Mouse (Mus musculus): ENCODE measurements at regions not wholly inside any gene's neighbourhood (a gene's known extent, or its start where the extent isn't known, plus 50 kb on each side); places are given as distances from the start of the nearest gene placed in this dataset.

DNA sequence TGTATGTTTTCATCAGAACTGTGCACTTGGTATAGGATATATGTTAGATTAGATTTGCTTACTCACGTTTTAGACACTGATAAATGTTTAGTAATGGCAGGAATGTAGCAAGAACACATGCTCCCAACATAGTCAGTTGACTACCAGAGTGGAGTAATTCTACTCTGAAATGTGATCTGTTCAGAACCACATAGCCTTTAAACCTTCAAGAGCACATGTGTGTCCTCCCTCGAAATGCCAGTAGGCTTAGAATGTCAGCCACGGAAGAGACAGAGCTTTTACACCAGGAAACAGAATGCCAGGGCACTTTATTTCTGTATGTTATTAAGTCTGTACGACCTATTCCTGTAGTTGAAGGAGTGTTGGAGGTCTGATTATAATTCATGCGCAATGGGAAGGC is 51.3 kb upstream of the Cd28 start:
- DNase-seq: no peak

DNA sequence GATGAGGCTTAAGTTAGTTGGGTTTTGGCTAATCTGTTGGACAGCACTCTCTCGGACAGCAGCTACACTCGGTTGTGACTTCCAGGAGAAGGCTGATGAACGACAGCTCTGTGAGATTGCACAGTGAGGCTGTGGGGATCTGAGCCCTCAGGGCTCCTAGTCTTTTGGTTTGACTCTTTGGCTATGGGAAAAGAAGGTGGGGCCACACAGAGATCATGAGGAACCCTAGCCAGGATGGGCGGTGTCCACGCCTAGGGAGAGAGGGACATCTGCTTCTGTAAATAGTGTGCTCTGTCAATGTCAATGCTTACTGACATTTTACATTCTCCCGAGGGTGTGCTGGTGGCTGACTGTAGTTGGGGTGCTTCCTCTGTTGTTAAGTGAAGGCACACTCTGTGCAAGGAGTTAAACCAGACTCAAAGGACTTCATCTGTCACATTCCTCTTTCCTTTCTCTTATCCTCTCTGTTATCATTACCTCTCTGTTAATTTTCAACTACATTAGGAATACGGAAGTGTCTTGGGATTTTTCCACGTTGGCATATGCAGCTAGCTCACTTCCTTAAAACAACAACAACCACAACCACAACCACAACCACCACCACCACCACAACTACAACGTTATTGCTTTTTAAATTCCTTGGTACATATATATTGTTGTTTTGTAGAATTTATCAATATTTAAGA is 54.2 kb upstream of the Cd28 start:
- DNase-seq: no peak

DNA sequence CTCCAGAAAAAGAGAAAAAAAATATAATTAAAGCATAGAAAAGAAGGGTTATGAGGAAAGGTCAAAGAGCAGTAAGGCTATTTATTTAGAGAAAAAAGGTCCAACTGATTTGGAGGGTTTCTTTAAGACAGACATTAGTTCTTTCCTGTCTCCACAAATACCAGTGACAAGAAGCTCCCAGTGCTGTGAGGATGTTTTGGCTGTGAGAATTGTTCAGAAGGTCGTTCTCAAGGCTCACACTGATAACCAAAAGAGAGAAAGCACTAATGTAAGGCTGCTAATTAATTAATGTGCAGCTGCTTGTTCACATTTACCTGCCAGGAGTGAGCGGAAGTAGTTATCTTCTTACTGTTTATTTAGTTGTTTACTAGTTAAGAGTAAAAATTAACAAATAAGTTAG is 54.7 kb upstream of the Cd28 start:
- no peak for DNase-seq

DNA sequence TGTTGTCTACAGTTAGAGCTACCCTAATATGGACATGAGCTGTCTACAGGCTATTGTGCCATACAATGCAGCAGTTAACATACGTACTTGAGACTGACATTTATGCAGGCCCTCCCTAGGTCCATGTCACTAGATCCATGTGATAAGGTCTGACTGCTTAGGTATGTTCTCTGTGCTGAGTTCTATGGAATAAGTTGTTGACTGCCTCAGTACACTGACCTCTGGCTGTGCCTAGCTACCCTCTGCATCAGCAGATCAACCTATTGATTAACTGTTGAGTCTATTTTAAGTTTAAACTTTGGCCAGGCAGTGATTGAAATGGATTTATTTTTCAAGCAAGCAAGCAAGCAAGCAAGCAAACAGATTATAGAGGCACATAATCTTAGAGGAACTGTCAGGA is 57.0 kb upstream of the Cd28 start:
- DNase-seq: no peak

DNA sequence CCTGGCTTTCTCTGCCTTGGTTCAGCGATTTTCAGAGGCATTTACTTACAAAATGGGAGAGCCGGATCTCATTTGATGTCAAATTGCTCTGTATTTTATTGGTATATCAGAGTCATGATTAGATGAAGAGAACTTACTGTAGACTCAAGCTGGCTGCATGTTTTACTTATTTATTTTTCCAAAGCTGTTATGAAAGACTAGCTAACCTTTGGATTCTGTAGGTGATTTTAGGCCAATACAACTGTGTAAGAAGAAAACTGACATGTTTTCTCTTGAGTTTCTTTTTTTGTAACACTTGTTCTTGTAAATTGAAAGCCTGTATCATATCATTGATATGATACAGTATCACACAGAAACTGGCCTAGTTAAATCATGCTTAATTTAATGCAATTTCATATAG is 57.6 kb upstream of the Cd28 start:
- no peak for DNase-seq

DNA sequence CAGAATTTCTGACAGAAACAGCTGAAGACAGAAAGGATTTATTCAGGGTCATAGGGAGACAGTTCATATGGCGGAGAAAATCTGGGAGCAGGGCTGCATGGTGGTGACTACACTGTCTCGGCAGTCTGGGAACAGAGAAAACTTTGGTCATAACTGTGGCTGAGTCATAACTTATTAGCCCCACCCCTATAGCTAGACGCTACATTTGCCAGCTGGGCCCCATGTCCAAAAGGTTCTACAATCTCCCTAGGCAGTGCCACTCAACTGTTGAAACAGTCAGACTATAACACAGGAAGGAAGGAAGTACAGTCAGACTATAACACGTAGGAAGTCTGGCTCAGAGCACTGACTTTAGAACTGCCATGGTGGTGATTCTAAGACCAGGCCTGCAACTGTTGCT is 58.2 kb upstream of the Cd28 start:
- no peak for DNase-seq

DNA sequence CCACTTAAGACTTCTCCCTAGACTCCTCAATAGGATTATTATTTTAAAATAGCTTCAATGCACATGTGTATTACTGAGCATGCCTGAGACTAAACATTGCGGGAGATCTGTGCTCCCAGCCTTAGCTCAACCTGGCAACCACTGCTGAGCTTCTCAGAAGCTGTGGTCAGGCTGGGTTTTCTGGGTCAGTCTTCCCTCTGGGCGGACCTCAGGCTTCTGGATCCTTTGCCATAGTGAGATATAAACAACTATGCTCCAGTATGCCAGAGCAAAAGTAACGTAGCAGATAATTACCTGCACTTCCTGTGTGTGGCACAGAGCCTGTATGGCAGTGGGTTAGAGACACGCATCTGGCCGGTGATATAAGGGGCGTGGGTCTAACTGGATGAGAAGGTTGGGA is 59.1 kb upstream of the Cd28 start:
- DNase-seq: no peak

DNA sequence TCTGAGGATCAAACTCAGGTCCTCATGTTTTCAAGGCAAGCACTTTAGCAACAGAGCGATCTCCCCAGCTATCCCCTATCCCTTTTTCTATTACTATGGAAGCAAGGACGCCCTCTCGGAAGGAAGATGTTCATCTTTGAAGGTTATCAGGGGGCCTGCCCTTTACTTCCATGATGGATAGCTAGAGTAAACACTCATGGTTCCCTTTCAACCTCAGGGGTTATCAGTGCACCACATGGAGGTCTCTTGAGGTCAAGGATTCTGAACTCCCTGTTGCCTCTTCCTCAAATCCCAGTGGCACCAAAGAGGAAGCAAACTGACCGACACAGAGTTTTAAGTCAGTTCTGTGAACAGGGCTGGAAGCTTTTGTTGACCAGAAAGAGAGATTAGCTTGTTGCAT is 59.6 kb upstream of the Cd28 start:
- peak in 1 of 2 experiments; percentile 29 for DNase-seq

DNA sequence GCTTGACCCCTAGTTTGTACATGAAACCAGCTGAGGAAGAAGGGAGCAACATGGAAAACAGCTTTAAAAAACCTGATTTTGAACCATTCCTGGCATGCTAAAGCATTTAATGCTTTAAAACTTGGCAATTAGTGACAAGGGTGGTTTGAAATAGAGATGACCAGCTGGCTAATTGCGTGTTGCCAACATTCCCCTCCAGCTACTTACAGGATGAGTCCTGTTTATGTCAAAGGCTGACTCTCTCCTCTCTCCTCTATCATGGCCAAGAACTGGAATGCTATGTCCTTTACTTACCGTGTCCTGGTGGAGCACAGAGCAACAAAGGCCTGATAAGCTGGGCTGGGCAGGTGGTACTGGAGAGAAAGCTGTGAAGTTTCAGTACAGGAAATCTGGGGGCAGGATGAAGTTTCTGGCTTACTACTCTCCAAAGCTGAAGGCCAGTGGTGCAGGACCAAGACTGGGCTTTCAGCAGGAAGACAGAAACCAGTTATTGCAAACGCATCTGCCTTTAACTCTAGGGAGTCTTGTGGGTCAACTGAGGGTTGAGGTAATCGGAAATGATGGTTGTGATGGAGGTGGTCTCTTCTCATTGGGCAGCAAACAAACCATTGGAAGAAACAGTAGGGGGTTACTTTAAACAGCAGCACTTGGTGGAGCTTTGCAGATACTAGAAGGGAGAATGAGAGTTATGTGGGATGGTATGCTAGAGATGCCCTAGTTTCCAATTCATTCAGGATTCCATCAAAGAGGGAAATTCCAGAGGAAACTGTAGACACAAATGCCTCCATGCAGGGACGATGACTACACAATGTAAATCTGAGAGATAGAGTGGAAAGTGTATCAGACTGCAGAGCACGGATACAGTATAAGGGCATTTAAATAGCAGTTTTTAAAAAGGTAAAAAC is 60.7 kb upstream of the Cd28 start:
- no peak for DNase-seq

DNA sequence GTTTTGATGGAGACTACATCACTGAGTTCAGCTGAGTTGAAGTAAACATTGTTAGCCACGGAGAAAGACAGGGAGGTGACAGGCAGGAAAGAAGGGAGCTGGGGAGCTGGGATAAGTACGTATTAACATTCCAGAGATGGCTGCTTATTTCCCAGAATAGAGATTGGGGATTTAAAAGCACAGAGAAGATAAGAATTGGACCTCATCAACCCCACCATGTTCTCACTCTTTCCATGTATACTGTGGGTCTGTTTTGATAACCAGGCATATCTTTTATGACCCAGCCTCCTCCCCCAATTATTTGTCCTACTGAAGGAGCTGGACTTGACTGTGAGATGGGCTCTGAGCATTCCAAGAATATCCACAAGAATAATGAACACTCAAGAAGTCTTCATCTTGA is 61.4 kb upstream of the Cd28 start:
- no peak for DNase-seq

DNA sequence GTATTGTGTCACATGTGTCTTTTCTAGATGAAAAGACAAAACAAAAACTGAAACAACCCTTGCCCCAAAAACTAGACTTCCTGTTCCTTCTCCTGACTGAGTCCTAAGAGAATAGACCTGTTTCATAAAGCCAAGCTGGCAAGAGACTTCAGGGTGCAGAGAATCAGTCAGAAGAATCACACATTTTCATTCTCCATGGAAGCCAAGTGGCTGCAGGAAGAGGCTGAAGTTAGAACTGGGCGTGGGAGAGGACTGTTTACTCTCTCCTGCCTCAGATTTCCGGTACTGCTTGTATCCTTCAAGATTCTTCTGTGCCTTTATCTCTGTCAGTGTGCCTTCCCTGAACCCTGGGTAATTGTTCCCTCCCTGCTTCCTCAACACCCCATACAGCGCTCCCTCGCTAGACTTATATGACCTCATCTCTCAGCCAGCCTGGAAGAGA is 64.0 kb upstream of the Cd28 start:
- DNase-seq: no peak

DNA sequence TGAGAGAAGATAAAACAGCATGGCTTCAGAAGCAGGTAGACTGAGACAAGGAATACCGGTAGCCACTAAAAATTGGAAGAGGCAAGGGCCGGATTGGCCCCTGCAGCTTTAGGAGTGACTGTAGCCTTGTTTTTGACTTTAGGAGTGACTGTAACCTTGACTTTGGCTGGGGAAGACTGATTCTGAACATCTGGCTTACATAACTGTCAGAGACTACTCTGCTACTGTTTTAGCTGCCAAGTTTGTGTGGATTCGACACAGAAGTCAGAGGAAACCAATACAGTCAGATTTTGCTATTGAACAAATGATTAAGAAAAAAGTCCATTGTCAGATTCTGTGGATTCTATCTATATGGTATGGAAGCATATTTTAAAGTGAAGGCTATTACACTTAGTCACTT is 66.4 kb upstream of the Cd28 start:
- DNase-seq: no peak

DNA sequence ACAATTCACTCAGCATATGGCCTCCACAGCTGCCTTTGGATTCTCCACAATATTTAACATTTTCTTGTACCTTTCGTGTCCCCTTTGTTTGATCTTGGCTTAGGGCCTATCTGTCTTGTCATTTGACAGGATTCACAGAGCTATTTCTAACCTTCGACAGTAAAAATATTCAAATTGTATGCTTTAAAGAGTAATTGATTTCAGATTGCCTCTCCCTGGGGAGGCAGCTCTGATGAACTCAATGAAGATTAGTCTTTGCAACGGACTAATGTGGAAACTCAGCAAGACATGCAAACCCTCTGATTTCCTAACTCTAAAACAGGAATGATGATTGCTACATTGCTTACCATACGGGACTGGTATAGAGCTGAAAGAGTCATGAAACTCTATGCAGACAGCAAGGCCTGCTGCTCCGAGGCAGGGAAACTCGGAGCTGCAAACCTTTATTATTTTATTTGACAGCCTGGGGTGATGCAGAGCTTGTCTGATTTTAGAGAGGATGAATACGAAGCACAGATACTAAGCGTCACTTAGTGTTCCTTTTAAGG is 67.2 kb upstream of the Cd28 start:
- no peak for DNase-seq

DNA sequence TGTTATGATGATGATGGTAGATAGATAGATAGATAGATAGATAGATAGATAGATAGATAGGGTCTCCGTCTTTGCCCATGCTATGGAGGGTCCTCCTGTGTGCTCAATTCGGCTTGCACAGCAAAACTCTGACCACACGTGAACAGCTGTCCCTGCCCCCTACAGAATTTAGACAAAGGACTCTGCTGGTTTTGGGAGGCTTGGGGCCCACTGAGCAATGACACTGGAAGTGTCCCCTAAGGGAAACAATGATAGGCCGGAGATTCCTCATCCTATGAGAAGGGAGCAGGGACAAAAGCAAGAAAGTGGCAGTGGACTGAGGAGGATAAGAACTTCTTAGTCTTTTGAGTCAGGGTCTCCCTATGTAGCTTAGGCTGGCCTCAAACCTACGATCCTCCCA is 69.8 kb upstream of the Cd28 start:
- no peak for DNase-seq

DNA sequence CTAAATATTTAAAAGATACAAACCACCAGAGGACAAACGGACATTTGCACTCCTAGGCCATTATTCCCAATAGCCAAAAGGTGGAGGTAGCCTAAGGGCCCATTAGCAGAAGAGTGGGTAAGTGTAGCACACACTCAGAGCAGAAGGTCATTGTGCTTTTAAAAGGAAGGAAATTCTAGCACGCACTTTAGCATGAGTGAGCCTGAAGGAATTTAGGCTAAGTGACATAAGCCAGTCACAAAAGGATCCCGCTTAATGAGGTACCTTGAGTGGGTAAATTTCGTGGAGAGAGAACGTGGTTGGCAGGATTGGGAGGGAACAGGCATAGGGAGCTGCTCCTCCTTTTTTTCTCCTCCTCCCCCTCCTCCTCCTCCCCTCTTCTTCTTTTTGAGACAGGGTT is 70.4 kb upstream of the Cd28 start:
- no peak for DNase-seq

DNA sequence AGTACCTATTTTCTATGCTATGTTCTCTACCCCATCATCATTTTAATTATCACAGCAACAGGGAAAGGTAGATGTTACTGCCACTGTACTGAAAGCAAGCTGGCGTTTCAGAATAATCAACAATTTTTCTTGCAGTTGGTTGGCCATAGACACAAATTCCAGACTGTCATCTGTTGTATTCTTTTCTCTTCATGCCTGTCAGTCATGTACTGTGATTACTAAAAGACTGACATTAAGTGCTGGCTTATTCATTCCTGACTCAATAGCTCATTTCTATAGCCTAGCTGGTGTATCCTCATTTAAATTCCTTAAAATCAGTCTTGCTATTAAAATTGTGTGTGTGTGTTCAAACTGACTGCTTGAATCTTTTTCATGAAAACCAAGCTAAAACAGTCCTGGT is 71.4 kb upstream of the Cd28 start:
- no peak for DNase-seq

DNA sequence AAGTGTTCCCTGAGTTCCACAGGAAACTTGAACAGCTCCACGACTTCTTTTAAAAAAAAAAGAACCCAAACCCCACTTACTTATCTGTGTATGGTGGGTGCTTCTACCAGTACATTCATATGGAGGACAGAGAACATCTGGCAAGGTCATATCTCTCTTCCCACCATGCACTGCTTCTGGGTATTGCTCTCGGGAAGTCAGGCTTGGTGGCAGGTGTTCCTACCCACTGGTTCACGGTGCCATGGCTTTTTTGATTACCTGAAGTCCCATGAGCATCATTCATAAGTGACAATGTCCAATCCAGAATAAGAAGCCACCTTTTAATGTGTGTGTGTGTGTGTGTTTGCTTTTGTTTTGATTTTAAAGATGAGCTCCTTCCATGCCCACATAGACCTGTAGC is 73.8 kb upstream of the Cd28 start:
- no peak for DNase-seq

DNA sequence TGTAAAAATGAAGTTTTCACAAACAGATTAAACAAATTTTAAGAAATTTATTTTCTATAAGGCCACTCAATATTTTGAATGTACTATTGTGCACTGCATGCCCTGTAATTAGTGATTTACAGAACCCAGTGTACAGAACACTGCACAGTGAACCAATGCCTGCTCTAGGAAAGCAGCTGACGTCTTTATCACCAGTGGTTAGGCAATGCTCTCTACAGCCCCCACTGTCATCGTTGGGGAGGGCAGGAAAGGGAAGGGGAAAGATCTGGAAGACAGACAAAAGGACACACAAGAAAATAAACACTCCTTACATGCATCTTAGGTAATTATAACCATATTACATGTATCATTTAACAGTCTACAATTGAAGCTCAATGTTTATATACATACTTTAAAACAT is 74.4 kb upstream of the Cd28 start:
- peak in 1 of 2 experiments; percentile 37 for DNase-seq

DNA sequence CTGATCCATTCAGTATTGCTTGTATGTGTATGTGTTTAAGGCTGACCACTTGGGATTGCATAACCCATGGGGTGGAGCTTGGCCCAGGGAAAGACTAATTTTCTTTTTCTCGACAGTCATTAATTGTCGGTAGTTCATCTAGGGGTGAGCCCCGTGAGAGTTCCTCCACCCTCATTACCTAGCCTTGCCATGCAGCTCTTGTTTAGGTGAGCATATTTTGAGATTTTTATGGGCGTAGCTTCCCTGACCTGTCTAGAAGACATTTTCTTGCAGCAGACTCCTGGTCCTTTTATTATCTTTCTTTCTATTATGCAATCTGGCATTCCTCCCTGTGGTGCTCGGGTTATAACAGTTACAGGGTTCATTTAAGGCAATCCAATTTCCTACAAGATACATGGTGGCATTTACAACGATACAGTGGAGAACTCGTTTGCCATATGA is 74.4 kb upstream of the Raph1 start:
- no peak for DNase-seq

DNA sequence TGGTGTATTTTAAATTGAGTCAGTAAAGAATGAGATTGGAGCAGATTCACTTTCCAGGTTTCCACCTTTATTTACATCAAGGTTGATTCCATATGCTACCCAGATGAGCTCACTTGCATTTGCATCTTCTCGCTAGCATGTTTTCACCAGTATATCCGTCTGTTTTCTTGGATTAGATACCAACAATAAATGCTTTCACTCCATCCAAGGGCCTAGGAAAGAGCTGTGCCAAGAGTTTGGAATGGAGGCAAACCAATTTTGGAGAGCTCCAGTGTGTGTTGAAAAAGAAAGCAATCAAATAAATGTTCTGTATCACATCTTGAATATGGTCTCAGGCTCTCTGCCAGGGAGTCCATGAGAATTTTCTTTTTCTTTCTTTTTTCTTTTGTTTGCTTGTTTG is 72.6 kb upstream of the Raph1 start:
- no peak for DNase-seq

DNA sequence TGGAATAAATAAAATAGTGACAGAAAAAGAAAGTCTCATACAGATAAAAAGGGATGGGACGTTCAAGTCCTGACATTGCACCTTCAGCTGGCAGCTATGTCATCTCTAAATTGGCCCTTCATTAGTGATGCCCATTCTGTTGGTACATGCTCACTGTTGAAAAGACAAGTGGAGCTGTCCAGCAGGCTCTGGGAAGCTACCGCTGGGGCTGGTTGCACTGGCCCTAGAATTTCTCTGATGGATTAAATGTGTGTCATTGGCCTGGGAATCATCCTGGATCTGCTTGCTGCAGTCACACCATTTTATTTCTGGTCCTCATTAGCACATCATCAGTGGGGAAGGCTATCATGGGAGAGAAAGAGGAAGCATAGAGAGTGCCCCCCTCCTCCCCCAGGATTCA is 72.2 kb upstream of the Raph1 start:
- DNase-seq: no peak

DNA sequence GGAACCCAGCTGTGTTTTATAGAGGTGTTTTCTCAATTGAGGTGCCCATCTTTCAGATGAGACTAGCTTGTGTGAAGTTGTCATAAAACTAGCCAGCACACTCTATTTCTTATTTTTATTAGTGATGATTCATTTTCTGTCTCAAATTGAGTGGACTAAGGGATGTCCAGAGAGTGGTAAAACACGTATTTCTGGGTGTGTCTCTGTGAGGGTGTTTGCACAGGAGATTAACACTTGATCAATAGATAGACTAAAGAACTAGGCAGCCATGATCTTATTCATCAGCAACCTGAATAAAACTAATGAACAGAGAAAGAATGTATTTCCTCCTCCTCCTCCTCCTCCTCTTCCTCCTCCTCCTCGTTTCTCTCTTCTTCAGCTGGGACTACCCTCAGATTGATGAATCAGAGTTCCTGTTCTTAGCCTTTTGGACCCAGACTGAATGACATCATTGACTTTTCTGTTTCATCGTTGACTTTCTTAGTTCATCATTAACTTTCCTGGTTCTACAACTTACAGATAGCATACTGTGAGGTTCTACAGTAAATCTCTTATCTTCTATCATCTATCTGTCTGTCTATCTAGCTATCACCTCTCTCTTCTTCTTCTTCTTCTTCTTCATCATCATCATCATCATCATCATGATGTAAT is 70.0 kb upstream of the Raph1 start:
- DNase-seq: no peak

DNA sequence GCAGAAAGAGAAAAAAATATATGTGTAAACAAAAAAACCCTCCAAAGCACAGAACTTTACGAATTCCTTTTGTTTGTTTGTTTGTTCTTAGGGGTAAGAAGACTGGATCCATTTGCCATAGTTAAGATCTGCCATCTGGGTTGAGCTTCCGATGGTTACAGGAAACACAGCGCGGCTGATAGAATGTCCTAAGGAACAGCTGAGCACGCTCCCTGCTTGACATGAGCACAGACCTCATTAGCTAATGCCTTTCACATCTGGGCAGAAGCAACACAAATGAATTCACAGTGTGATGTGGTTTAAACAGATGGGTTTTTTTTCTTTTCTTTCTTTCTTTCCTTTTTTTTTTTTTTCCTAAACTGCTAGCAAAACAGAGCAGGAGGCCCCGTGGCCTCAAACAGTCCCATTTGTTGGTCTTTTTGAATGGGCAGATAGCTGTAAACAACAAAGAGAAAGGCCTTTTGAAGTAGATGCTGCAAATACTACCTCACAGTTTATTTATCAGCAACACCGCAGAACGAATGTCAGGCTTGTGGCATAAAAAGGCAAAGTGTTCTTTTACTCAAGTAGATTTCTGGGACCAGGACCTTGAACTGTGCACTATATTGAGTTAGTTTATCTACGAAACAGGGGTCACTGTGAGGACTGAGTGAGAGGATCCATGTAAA is 61.0 kb upstream of the Raph1 start:
- DNase-seq: peak in 1 of 2 experiments; percentile 26
